Mouse (Mus musculus) retina, postnatal 1 day (tissue): ENCODE measurements at regions not wholly inside any gene's neighbourhood (a gene's known extent, or its start where the extent isn't known, plus 50 kb on each side); places are given as distances from the start of the nearest gene placed in this dataset.

Experiments
- DNase-seq: peaks from one replicate; pipeline ENCODE4 v3.0.0-alpha.2; 2012

DNA sequence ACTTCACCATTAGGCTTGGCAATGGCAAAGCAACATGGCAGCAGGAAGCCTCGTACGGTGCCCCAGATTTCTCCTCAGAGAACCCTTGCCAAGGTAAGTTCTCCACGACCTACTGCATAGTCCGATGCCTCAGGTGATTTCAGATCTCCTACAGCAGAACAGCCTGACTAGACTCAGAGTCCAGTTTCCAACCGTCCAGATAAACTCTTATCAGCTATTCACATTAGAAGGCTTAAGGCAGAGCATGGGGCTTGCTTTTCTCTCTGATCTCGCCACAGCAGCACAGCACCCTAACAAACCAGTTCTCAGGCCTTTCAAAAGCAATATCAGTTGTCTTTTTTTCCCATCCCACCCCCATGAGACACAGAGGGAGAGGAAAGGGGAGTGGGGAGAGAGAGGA lies 174.9 kb upstream of the Nfe2l3 start:
- DNase-seq = no peak

DNA sequence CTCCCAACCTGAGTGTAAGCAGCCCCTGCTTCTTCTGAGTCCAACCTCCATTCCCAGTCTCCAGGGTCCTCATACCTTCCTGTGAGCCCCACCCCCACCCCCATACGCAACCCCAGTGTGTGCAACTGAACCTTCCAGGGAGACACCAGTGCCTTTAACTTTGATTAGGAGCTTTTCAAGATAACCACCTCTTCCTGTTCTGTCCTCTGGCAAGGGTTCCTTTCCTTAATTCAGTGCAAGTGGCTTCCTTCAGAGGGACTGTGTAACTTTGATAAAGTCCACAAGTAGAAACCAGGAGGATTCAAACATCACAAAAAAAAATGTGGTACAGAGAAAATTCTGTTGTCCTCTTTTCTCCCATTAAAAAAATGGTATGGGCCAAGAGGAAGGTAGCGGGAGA lies 174.2 kb upstream of the Nfe2l3 start:
- no peak for DNase-seq

- DNase-seq = no peak
Observed at GRCm38 (mm10) chr6:51263595-51263994, 168.9 kb upstream of the Nfe2l3 start.

- DNase-seq = no peak
Observed at GRCm38 (mm10) chr6:51265329-51265728, 167.1 kb upstream of the Nfe2l3 start.

- no peak for DNase-seq
Observed at GRCm38 (mm10) chr6:51266721-51267120, 165.7 kb upstream of the Nfe2l3 start.

GRCm38 (mm10) chr6:51267888-51268287 lies 164.6 kb upstream of the Nfe2l3 start:
- no peak for DNase-seq

GRCm38 (mm10) chr6:51268931-51269330 lies 163.5 kb upstream of the Nfe2l3 start:
- DNase-seq = no peak

DNA sequence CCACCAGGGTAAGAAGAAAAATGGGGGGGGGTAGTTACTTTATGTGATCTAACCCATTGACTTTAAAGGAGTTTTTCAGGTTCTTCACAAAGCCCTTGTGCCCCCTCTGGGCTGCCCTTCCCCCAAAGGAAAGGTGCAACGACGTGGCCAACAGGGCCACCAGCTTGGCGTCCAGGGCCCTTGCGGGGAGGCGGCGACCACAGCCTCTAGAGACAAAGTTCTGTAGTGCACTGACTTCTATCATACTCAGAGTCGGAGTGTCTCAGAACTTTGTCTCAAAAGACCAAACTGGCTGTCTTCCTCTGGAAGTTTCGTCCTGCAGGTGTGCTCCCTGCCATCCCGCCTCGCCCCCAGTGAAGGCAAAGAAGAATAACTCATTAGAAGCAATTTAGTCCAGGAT lies 162.9 kb upstream of the Nfe2l3 start:
- DNase-seq = no peak

DNA sequence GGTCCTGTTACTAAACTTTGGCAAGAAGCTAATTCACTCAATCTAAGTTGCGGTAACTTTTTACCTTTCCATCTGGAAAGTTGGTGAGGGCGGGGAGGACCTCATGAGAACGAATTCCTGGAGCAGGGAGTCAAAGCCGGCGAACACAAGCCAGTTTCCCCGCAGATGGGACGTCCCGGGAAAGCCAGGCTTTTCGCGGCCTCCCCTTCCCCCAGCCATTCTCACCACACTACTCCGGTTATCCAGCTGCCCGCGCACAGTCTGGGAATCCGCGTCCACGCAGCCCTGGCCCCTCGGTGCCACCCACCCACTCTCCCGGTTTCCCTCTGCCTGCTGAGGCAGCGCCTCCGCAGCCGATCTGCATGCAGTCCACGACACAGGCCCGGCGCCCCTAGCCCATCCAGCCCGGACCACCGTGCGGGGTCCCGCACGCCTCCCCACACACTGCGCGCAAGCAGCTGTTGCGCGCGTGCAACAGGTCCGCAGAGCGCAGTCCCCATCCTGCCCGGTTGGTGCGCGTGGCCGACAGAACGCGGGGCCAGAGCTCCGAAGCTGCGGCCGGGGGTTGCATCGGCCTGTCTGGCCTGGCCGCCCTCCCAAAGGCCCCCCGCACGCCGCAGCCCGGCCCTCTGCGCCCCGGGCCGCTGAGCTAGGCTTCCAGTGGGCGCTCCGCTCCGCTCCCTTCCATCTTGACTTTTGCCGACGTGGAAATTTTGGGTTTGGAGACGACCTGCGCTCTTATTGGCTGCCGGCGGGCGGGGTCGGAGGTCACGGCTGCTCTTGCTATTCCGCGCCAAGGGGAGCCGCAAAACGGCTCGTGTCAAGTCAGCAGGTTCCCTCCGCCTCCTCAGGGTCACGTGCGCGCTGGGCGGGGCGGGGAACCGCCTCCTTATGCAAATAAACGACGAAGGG lies 162.0 kb upstream of the Nfe2l3 start:
- DNase-seq = peak; percentile 92

- no peak for DNase-seq
Observed at GRCm38 (mm10) chr6:51271128-51271480, 161.4 kb upstream of the Nfe2l3 start.

DNA sequence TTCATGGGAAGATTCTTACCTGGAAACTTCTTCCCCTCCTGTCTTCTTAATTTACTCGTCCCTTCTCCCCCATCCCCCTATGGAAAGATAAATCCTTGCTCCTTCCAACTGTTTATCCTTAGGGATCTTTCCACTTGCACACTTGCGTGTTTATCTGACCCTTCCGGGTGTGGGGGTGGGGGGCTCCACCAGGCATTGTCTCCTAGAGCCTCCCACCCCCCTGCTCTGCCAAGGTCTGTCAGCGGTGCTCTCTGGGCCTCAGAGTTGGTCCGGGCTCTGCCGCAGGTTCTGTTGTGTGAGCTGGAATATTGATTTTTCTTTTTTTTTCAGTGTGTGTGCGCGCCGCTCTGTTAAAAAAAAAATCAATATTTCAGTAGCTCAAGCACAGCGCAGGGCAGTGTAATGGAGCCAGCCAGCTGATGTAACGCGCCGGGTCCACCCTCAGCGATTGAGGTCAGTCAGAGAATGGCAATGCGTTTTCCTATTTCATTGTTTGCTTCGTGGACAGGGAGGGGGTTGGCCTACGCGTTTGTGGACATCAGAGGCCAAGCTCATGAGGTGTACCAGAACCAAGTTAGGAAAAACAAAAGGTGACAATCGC lies 160.2 kb upstream of the Nfe2l3 start:
- DNase-seq = peak; percentile 42

GRCm38 (mm10) chr6:51279491-51279890 lies 153.0 kb upstream of the Nfe2l3 start:
- DNase-seq = no peak

DNA sequence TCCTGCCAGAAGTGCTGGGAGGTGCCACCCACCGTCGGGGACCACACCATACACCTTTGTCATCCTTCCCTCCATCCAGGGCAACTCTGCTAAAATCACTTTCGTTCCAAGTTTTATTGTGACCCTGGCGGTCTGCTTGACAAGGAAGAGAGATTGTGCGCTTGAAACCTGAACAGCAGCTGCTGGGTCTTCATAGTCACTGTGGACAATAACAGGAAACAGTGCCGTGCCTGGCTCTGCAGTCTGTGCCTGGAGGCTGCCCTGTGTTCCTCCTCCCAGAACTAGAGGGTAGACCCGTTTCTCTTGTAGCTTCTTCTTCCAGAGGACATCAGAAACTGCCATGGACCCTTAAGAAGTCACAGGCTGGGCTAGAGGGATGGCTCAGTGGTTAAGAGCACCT lies 152.2 kb upstream of the Nfe2l3 start:
- DNase-seq = no peak

DNA sequence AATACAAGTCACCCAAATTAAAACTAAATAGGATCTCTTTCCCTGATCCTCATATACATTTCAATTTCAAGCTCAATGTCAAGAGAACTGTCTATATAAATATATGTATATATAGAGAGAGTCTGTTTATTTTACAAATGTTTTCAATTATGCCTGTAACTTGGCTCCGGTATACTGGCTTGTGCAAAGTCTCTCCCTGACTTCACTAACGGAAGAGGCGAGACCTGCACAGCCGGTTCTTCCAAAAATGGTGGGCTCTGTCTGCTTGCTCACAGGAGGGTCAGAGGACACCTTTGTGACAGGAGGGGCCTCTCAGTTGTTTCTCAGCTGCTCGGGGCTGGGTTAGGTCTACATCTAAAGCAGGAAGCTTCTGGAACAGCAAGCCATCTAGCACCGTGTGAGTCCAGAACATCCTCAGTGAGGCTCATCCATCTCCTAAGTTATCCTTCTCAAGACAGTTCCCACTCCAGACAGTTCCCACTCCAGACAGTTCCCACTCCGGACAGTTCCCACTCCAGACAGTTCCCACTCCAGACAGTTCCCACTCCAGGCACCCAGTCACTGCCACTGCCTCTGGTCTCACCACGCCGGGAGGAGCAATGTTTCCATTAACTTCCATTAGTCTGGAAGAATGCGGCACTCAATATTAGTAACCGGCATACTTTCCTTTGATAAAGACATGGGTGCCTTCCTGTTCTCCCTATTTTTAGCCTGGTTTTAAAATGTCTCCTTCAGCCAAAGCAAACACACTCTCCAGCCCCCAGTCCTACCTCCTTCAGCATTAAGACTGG lies 148.4 kb upstream of the Nfe2l3 start:
- no peak for DNase-seq

DNA sequence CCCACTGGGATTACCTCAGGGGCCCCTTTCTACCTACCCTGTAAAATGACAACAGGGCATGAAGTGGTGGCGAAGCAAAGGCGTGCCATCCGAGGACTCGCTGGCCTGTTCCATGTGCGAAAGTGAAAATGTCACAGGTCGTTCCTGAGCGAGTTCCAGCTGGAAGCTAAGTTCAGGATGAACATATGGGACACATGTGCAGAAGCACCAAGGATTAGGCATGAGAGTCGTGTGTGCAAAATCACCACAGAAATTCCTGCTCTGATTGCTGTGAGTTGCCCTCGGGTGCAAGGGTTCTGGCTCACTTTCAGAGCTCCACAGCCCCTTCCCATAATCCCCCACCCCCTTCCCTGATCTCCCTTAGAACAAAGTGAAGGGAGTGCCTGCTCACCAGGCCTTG lies 147.6 kb upstream of the Nfe2l3 start:
- DNase-seq = no peak

DNA sequence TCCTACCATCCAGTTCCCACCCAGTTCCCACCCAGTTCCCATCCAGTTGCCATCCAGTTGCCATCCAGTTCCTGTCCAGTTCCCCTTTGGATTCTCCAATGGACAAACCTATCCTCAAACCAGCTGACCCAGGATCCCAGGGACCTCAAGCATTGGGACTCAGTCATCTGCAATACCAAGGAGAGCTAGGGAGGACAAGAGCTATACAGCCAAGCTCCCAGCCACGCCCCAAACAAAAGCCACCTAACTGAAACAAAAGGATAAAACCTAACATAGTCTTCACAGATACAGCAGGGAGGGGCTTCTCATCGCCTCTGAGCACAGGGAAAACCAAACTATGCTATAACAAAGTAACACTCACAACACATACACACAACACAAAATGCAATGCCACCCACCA lies 145.6 kb upstream of the Nfe2l3 start:
- DNase-seq = no peak

DNA sequence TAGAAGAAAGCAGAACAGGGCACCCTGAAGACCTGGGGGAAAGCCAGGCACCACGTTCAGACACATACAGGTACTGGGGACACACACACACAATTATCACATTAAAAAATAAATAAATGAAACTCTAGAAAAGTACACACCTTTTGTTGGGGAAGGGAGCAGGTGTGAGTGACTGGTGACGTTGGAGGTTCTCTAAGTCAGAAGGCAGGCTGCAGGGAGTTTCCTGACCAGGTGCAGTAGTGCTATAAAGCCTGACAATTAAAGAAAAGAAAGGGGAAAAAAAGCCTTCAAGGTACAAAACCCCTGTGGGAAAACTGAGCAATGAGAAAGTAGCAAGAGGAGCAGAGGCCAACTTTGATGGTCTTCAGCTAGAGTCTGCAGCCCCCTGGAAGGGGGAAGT lies 145.1 kb upstream of the Nfe2l3 start:
- no peak for DNase-seq

DNA sequence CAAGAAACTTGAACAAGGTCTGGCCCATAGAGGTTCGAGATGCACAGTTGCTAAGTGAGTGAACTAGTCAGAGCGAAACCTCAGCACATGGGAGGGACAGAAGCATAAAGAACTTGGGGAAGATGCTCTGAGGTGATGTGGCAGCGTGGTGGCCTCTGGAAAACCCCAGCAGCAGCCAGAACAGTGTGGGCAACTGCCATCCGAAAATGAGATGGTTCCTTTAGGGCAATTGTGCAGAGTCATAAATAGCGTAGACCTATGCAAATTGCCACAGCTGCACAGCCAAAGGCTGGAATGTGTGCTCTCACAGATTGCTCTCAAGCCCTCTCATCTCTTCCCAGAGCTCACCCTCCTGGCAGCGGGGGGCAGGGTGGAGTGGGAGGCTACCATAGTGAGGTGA lies 144.7 kb upstream of the Nfe2l3 start:
- no peak for DNase-seq

GRCm38 (mm10) chr6:51288306-51289066 lies 144.0 kb upstream of the Nfe2l3 start:
- no peak for DNase-seq

DNA sequence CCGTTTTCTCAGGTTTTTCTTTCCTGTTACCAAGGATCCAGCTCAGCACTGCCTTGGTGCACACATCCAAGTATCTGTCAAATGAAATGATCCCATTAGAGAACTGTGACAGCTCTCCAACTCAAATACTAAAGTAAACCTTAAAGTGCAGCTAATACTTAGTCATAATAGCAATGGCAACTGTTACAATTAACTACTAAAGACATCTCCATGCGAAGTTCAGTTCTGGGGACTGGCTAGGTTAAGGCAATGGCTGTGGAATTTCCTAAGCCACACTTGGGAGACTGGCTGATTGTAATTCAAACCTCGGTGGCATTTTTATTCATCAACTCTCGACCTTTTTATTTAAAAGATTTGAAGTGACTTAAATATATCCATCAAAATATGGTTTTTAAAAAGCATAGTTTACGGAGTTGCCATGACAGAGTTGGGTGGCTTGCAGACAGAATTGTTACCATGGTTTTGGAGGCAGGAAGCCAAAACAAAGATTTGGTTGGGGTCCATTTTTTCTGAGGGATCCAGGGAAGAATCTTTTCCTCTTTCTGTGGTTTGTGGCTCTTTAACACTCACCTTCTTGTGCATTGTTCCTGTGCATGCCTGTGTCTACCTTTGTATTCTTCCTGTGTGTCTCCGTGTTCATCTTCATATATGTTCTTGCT lies 143.3 kb upstream of the Nfe2l3 start:
- no peak for DNase-seq

DNA sequence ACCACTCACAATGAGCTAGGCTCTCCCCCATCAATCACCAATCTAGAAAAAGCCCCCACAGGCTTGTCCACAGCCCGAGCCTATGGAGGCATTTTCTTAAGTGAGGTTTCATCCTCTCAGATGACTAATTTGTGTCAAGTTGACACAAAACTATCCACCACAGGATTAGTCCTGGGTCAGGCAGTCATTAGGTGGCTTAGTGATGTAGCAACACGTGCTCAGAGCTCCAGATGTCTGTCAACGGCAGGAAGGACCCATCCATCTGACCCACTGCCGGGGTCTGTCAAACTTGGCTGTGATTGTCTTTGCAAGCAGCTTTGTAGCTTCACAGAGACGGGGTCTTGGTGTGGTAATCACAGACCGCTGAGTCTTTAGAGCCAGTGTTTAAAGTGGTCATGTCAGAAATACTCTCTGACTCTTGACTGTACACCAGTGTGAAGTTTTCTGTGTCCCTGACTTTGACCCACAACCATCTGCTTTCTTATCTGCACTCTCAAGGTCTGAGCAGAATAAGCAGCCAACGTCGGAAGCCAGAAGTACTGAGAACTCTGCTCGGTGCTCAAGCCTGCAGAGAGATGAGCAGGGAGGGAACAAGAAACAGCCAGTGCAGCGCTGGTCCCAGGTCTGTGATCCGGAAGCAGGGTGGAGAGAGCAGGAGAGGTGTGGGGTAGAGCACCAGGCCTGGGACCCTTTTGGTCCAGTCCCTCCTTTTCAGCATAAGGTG lies 131.6 kb upstream of the Nfe2l3 start:
- peak; percentile 30 for DNase-seq

DNA sequence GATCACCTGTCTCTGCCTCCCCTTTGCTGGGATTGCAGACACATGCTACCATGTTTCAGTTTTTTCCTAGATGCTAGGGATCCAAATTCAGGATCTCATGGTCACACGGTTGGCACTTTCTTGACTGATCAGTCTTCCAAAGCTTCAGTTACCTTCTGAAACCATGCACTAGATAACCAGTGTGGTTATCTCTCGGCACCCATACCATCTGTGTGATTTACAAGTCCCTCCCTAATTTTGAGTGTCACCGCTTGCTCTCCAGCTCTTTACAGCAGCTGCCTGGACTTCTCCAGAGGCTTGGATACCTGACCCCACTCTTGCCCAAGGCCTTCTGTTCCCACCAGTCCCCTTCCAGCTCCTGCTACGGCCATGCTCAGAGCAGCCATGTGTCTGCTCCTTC lies 130.6 kb upstream of the Nfe2l3 start:
- DNase-seq = no peak
